Mouse (Mus musculus): ENCODE measurements around the gene Snx27. TPM values are rescaled to one million over a fixed set of nuclear protein-coding genes. Genes with fewer than 3 reads are reported as not detected.

Snx27 gene
- polyA plus RNA-seq, 1 experiment: not detected

DNA sequence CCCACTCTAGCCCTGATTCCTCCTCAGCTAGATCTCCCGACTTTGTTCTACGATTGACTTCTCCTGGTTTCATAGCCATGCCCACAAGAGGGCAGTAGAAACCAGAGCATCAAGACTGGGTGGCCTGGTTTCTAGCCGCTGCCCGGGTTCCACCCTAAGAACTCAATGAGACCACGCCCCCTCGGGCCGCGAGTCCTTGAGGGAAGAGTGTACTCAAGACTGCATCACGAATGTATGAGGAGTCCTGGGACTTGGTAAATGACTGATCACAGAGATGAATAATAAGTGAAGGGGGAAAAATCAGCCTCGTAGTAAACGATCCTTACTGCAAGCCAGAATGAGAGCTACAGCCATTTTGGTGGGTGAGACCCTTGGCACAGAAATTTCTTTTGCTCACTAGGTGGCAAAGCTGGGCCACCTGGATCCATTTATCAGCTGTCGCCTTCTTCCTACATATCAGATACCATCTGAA is 126.0 kb downstream of the Snx27 start:
- H3K4me1 ChIP-seq (ENCODE audit: control insufficient read depth, insufficient read depth, low read length): peaks cover 2% of the 10 kb centered on the region; the same call in 1 of the 2 replicates
- WGBS: 2% methylated on average over 12 of the region's 12 CpGs
- peak overlapping the region; percentile 32 for H3K4me3 ChIP-seq (ENCODE audit: insufficient read depth, low read depth, low read length)
- peak; percentile 58 for TF ChIP-seq CTCF (IDR thresholded peaks at IDR 0.05; ENCODE audit: insufficient read depth, low read depth, low read length)
- TF ChIP-seq POLR2A (IDR thresholded peaks at IDR 0.05; ENCODE audit: insufficient read depth, low read depth, low read length): no peak
- H3K27ac ChIP-seq (ENCODE audit: insufficient read depth, low read depth, low read length): no peak overlapping the region

DNA sequence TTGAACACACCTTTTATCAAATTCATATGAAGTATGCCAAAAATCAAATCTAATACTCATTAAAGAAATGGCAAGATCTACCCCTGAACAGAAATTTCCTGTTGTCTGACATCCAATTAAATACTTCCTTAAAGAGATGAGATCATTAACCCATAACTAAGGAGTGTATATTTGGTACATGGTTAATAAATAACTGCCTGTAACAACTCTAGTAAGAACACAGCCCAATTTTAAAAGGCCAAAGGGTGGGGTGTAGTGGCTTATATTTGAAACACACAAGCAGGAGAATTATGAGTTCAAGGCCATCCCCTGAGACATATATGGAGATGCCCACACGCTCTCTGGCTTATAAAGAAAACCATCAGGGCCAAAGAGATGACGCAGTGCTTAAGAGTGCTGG is 133.1 kb downstream of the Snx27 start:
- no peak overlapping the region for H3K27ac ChIP-seq (ENCODE audit: insufficient read depth, low read depth, low read length)
- H3K4me1 ChIP-seq (ENCODE audit: control insufficient read depth, insufficient read depth, low read length): no peaks in the 10 kb centered on the region
- WGBS: 93% methylated on average over 2 of the region's 2 CpGs
- no peak overlapping the region for H3K4me3 ChIP-seq (ENCODE audit: insufficient read depth, low read depth, low read length)
- TF ChIP-seq CTCF (IDR thresholded peaks at IDR 0.05; ENCODE audit: insufficient read depth, low read depth, low read length) (no peak), POLR2A (IDR thresholded peaks at IDR 0.05; ENCODE audit: insufficient read depth, low read depth, low read length) (no peak)

Other genes with a start within 250 kb of the Snx27 start
- gene Them5, start 240.6 kb downstream of the Snx27 start, polyA plus RNA-seq (2012; ENCODE audit: insufficient read depth, insufficient read length, low replicate concordance, missing spikeins): not detected in 2 replicates
- not detected in 2 replicates for gene C2cd4d, start 220.3 kb downstream of the Snx27 start, polyA plus RNA-seq (2012; ENCODE audit: insufficient read depth, insufficient read length, low replicate concordance, missing spikeins)
- 118 TPM in 1 of 2 replicates, not detected in the other for gene Rorc, start 209.9 kb downstream of the Snx27 start, polyA plus RNA-seq (2012; ENCODE audit: insufficient read depth, insufficient read length, low replicate concordance, missing spikeins)
- gene Lingo4, start 184.2 kb downstream of the Snx27 start, polyA plus RNA-seq (2012; ENCODE audit: insufficient read depth, insufficient read length, low replicate concordance, missing spikeins): not detected in 2 replicates
- gene Tdrkh, start 169.4 kb downstream of the Snx27 start, polyA plus RNA-seq (2012; ENCODE audit: insufficient read depth, insufficient read length, low replicate concordance, missing spikeins): not detected in 2 replicates
- not detected in 2 replicates for gene Mrpl9, start 139.4 kb downstream of the Snx27 start, polyA plus RNA-seq (2012; ENCODE audit: insufficient read depth, insufficient read length, low replicate concordance, missing spikeins)
- gene Oaz3, start 138.8 kb downstream of the Snx27 start, polyA plus RNA-seq (2012; ENCODE audit: insufficient read depth, insufficient read length, low replicate concordance, missing spikeins): not detected in 2 replicates
- 386 TPM in 1 of 2 replicates, not detected in the other for gene Celf3, start 104.4 kb downstream of the Snx27 start, polyA plus RNA-seq (2012; ENCODE audit: insufficient read depth, insufficient read length, low replicate concordance, missing spikeins)
- not detected in 2 replicates for gene Riiad1, start 102.4 kb downstream of the Snx27 start, polyA plus RNA-seq (2012; ENCODE audit: insufficient read depth, insufficient read length, low replicate concordance, missing spikeins)
- not detected in 2 replicates for gene Gm10972, start 60.4 kb upstream of the Snx27 start, polyA plus RNA-seq (2012; ENCODE audit: insufficient read depth, insufficient read length, low replicate concordance, missing spikeins)
- gene Tuft1, start 76.2 kb upstream of the Snx27 start, polyA plus RNA-seq (2012; ENCODE audit: insufficient read depth, insufficient read length, low replicate concordance, missing spikeins): not detected in 2 replicates
- not detected in 2 replicates for gene Selenbp2, start 110.8 kb upstream of the Snx27 start, polyA plus RNA-seq (2012; ENCODE audit: insufficient read depth, insufficient read length, low replicate concordance, missing spikeins)
- not detected in 2 replicates for gene Cgn, start 203.8 kb upstream of the Snx27 start, polyA plus RNA-seq (2012; ENCODE audit: insufficient read depth, insufficient read length, low replicate concordance, missing spikeins)

Data from olfactory bulb, adult 2 months (tissue).